Mouse (Mus musculus) ES-E14 (cell line): ENCODE measurements around the gene Trip11.

Source experiments
- CHD2 ChIP-seq: IDR thresholded peaks from 2 replicates; pipeline ENCODE4 v1.6.1; 2014; ENCODE audit warnings: mild to moderate bottlenecking, low read depth, low read length, inconsistent platforms
- MAFK ChIP-seq: IDR thresholded peaks from 2 replicates; pipeline ENCODE4 v1.6.1; 2014; ENCODE audit warnings: mild to moderate bottlenecking, low read depth, low read length, inconsistent platforms; ENCODE audit not compliant: insufficient read depth

DNA sequence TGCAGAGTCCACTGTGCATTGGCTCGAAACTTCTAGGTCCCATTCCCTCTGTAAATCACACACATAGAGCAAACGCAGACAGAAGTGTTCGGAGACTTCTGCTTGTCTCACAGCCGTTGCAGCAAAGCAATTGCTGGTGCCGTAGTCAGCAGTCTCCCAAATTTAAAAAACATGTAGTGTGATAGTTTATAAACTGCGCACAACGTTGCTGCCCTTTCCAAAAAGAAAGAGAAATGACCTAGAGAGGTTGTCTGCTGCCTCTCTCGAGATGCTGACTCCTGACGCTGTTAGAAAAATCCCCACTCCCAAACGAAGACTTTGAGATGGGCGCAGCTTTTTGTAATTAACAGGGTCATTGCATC lies 94.8 kb downstream of the Trip11 start:
- TF ChIP-seq CHD2 (no peak), MAFK (no peak)
